Mouse (Mus musculus) cortical plate, adult 2 months (tissue): Measurements from ENCODE around the gene Csrp1.

ENCODE experiments used
- CTCF ChIP-seq: fragments of 200-500 bp; IDR thresholded peaks from 2 replicates; pipeline ENCODE4 v1.5.1; 2011; ENCODE audit warnings: mild to moderate bottlenecking, control low read depth, low read length; ENCODE audit not compliant: insufficient read depth; ENCODE audit errors: extremely low read depth
- POLR2A ChIP-seq: fragments of 200-500 bp; IDR thresholded peaks from 2 replicates; pipeline ENCODE4 v1.6.1; 2011; ENCODE audit warnings: mild to moderate bottlenecking, low read length, control low read depth; ENCODE audit not compliant: insufficient read depth; ENCODE audit errors: extremely low read depth

GRCm38 (mm10) chr1:135730296-135730695 lies 10.4 kb downstream of the Csrp1 start:
- TF ChIP-seq CTCF = no peak
- TF ChIP-seq POLR2A = no peak
